Comparison of ENCODE assay signal across 11 mouse cellular contexts in the genomic region with DNA sequence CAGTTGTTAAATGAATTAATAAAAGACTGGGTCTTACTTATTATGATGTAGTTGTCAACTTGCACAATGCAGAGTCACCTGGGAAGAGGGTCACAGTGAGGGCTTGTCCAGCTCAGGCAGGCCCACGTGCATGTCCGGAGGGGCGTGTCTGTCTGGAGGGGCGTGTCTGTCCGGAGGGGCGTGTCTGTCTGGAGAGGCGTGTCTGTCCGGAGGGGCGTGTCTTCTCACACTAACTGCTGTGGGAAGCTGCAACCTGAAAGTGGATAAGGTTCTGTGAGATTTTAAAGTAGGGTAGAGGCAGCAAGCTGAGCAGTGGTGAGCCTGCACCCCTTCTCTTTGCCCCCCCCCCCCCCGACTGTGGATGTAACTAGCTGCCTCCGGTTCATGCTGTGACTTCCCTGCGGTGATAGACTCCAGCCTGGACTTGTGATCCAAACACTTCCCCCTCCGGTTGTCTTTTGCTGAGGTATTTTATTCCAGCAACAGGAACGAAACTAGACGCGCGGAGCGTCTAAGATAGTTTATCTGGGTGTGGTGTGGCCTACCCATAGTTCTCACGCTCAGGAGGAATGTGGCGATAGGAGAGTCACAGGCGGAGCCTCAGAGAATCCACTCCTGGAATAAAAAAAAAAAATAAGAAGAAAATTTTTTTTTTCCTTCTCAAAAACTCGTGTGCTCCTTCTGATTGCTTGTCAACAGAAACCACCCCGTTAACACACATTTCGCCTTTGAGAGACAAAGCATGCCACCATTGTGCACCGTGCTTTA. TPM values are rescaled to one million over a fixed set of nuclear protein-coding genes. Genes with fewer than 3 reads are reported as not detected.
DNase-seq lines count a peak whose midpoint lies in the region; ATAC-seq and TF ChIP-seq lines count a peak whose summit lies in the region.
"Had no signal": no experiment of that assay in that cellular context is flagged by ENCODE, and none has a peak within 500 bp of the region (broad histone marks: within the 10 kb centered on the region; RNA-seq: fewer than 3 reads in every experiment).

No protein-coding gene starts in this region.

- H3K4me1 ChIP-seq in heart, embryonic 10.5 days, result peaks cover 15% of the 10 kb centered on the region; the same call in 1 of the 2 replicates
- H3K4me1 ChIP-seq in E14TG2a.4 (replicated peaks; ENCODE audit: low read depth, low read length), result peaks cover 62% of the 10 kb centered on the region
- H3K4me1 ChIP-seq in heart, embryonic 16.5 days (ENCODE audit: control insufficient read depth, insufficient read depth, low read length), result peaks cover 2% of the 10 kb centered on the region; the same call in 1 of the 2 replicates
- H3K4me1 ChIP-seq in liver, postnatal 0 days (ENCODE audit: insufficient read depth), result no peaks in the 10 kb centered on the region

- H3K36me3 ChIP-seq in heart, embryonic 10.5 days, result no peaks in the 10 kb centered on the region
- peaks cover 5% of the 10 kb centered on the region; the same call in 1 of the 2 replicates for H3K36me3 ChIP-seq in E14TG2a.4 (ENCODE audit: insufficient read depth, low read length)
- H3K36me3 ChIP-seq in heart, embryonic 16.5 days (ENCODE audit: control insufficient read depth, insufficient read depth), result no peaks in the 10 kb centered on the region
- no peaks in the 10 kb centered on the region for H3K36me3 ChIP-seq in liver, postnatal 0 days (replicated peaks; ENCODE audit: insufficient read depth, low read length)
- H3K36me3 ChIP-seq: limb, embryonic 12.5 days had no signal

- H3K9me3 ChIP-seq in heart, embryonic 10.5 days, result no peaks in the 10 kb centered on the region
- H3K9me3 ChIP-seq in E14TG2a.4 (ENCODE audit: low read length), result no peaks in the 10 kb centered on the region
- no peaks in the 10 kb centered on the region for H3K9me3 ChIP-seq in heart, embryonic 16.5 days (replicated peaks; ENCODE audit: control insufficient read depth, low read length)
- no peaks in the 10 kb centered on the region for H3K9me3 ChIP-seq in liver, postnatal 0 days (ENCODE audit: low read length)
- H3K9me3 ChIP-seq: limb, embryonic 12.5 days had no signal

- peak; percentile 55; the same call in 1 of the 2 replicates for ATAC-seq in heart, embryonic 16.5 days (replicated peaks; ENCODE audit: extremely low read depth, insufficient read depth, low FRiP score)
- ATAC-seq in liver, postnatal 0 days, result peak; percentile 91

- 37% methylated on average over 25 of the region's 25 CpGs for WGBS in heart, embryonic 10.5 days
- WGBS in heart, embryonic 16.5 days, result 44% methylated on average over 25 of the region's 25 CpGs
- 50% methylated on average over 24 of the region's 25 CpGs for WGBS in liver, postnatal 0 days (ENCODE audit: insufficient replicate concordance)

- DNase-seq in heart, embryonic 10.5 days (ENCODE audit: low spot score), result peak; percentile 93
- DNase-seq in heart, postnatal 25 days (ENCODE audit: low spot score), result no peak
- DNase-seq in liver, postnatal 0 days, result peak; percentile 78
- no peak for DNase-seq in left cerebral cortex, adult 11 months (ENCODE audit: low spot score)
- DNase-seq in retina, embryonic 14.5 days (ENCODE audit: low spot score), result no peak
- no peak for DNase-seq in thymus, postnatal 0 days (ENCODE audit: low spot score)
- DNase-seq: cerebellum, adult 11-12 months; gastrocnemius, postnatal 25 days had no signal

- TF ChIP-seq EP300 in liver, postnatal 0 days (IDR thresholded peaks at IDR 0.05; ENCODE audit: low read depth), result no peak

- peak overlapping the region; percentile 57 for H3K4me2 ChIP-seq in heart, embryonic 16.5 days (ENCODE audit: low read depth, low read length)
- peak overlapping the region; percentile 36 for H3K4me2 ChIP-seq in liver, postnatal 0 days (ENCODE audit: low read depth, low read length)
- H3K4me2 ChIP-seq: limb, embryonic 12.5 days had no signal

- TF ChIP-seq CTCF in E14TG2a.4 (conservative IDR thresholded peaks at IDR 0.05; ENCODE audit: low read length), result no peak
- no peak for TF ChIP-seq CTCF in liver, postnatal 0 days (IDR thresholded peaks at IDR 0.05; ENCODE audit: low read depth)

- peak overlapping the region; percentile 35 for H3K4me3 ChIP-seq in heart, embryonic 10.5 days
- H3K4me3 ChIP-seq in E14TG2a.4 (replicated peaks; ENCODE audit: low read length), result peak overlapping the region; percentile 54
- H3K4me3 ChIP-seq in heart, embryonic 16.5 days (ENCODE audit: low read length), result peak overlapping the region; percentile 34
- H3K4me3 ChIP-seq in liver, postnatal 0 days (ENCODE audit: low read depth, low read length), result peak overlapping the region; percentile 3; the same call in 1 of the 2 replicates
- H3K4me3 ChIP-seq: limb, embryonic 12.5 days had no signal

- peaks cover 26% of the 10 kb centered on the region for H3K27me3 ChIP-seq in heart, embryonic 10.5 days (ENCODE audit: insufficient read depth, poor library complexity, severe bottlenecking)
- peaks cover 16% of the 10 kb centered on the region for H3K27me3 ChIP-seq in E14TG2a.4 (ENCODE audit: insufficient read depth, low read length)
- H3K27me3 ChIP-seq in heart, embryonic 16.5 days (ENCODE audit: control insufficient read depth, insufficient read depth, low read length), result peaks cover 21% of the 10 kb centered on the region
- peaks cover 16% of the 10 kb centered on the region for H3K27me3 ChIP-seq in liver, postnatal 0 days (ENCODE audit: insufficient read depth, low read length)

- intact Hi-C loops in heart, postnatal 25 days (cut with DNase I), result no loop called here

- peak overlapping the region; percentile 17; the same call in 1 of the 2 replicates for H3K9ac ChIP-seq in heart, embryonic 16.5 days (ENCODE audit: low read length)
- H3K9ac ChIP-seq in liver, postnatal 0 days (replicated peaks), result no peak overlapping the region
- H3K9ac ChIP-seq: limb, embryonic 12.5 days had no signal

- H3K27ac ChIP-seq in heart, embryonic 10.5 days, result peak overlapping the region; percentile 62
- 0 out of 2 replicates have a peak overlapping the region, but pooled peaks have one; percentile 16 for H3K27ac ChIP-seq in heart, embryonic 16.5 days (ENCODE audit: low read length)
- H3K27ac ChIP-seq in liver, postnatal 0 days (ENCODE audit: low read depth), result no peak overlapping the region
- H3K27ac ChIP-seq: limb, embryonic 12.5 days had no signal

RNA-seq across cellular contexts. Expression of a gene that starts 4.6 kb away (rescaled TPM):
- 78.8 and 129 TPM in 2 replicates for polyA plus RNA-seq in heart, embryonic 10.5 days (2016; fragmentation: Nextera tagmentation; extraction: Ambion mirVana)
- 10 to 100 TPM; 48.8 to 97.8 TPM for total RNA-seq in heart, postnatal 25 days (2021)
- 80.7 and 89.2 TPM in 2 replicates for polyA plus RNA-seq in heart, embryonic 16.5 days (2015; fragmentation: Nextera tagmentation; extraction: Ambion mirVana)
- polyA plus RNA-seq in liver, postnatal 0 days (2015; fragmentation: Nextera tagmentation; extraction: Ambion mirVana), result 9.9 and 12.0 TPM in 2 replicates
- polyA plus RNA-seq in thymus, postnatal 0 days (2015; fragmentation: Nextera tagmentation; extraction: Ambion mirVana), result 26.5 and 29.3 TPM in 2 replicates

RNA-seq across cellular contexts. Expression of a gene that starts 10.3 kb away (rescaled TPM):
- polyA plus RNA-seq in heart, embryonic 10.5 days (2016; fragmentation: Nextera tagmentation; extraction: Ambion mirVana), result 3.1 and 4.2 TPM in 2 replicates
- under 1 TPM; 0.11 to 0.21 TPM for total RNA-seq in heart, postnatal 25 days (2021)
- polyA plus RNA-seq in heart, embryonic 16.5 days (2015; fragmentation: Nextera tagmentation; extraction: Ambion mirVana), result 1.9 and 3.4 TPM in 2 replicates
- 0.31 and 0.32 TPM in 2 replicates for polyA plus RNA-seq in liver, postnatal 0 days (2015; fragmentation: Nextera tagmentation; extraction: Ambion mirVana)
- 0.20 and 0.24 TPM in 2 replicates for polyA plus RNA-seq in thymus, postnatal 0 days (2015; fragmentation: Nextera tagmentation; extraction: Ambion mirVana)
- total RNA-seq: gastrocnemius, postnatal 25 days had no signal

Comparison
In these comparisons a context has a peak if more than half of its experiments do, and no peak if none do; other contexts are left out.
1. DNase-seq: peak in heart, embryonic 10.5 days (single experiment) and liver, postnatal 0 days (single experiment); none in heart, postnatal 25 days (single experiment), left cerebral cortex, adult 11 months (single experiment), retina, embryonic 14.5 days (single experiment) and thymus, postnatal 0 days (single experiment).
2. H3K4me3 ChIP-seq: peak in every context shown above with its lines; median percentile 54 in E14TG2a.4; 35 in heart, embryonic 10.5 days; 34 in heart, embryonic 16.5 days; 3 in liver, postnatal 0 days.